Mouse (Mus musculus): ENCODE results near the gene Scfd2. TPM values are rescaled to one million over a fixed set of nuclear protein-coding genes. Genes with fewer than 3 reads are reported as not detected.

Gene Scfd2
- total RNA-seq, 2 experiments from 2014 or later = 23.6 to 27.6 TPM

GRCm38 (mm10) chr5:74343045-74343444 lies 188.5 kb downstream of the Scfd2 start:
- no peak overlapping the region for H3K27ac ChIP-seq
- no peak for DNase-seq (ENCODE audit: low spot score in 2 of 2)
- H3K4me3 ChIP-seq = no peak overlapping the region
- no peak for TF ChIP-seq CTCF (conservative IDR thresholded peaks at IDR 0.05)

GRCm38 (mm10) chr5:74342557-74342956 lies 189.0 kb downstream of the Scfd2 start:
- DNase-seq (ENCODE audit: low spot score in 2 of 2) = no peak
- no peak overlapping the region for H3K27ac ChIP-seq
- H3K4me3 ChIP-seq = no peak overlapping the region
- TF ChIP-seq CTCF (conservative IDR thresholded peaks at IDR 0.05) = no peak

- no peak for DNase-seq (ENCODE audit: low spot score in 2 of 2)
- no peak overlapping the region for H3K27ac ChIP-seq
- TF ChIP-seq CTCF (conservative IDR thresholded peaks at IDR 0.05) = no peak
- H3K4me3 ChIP-seq = no peak overlapping the region
Measured at GRCm38 (mm10) chr5:74337491-74337890, 194.1 kb downstream of the Scfd2 start.

- no peak for TF ChIP-seq CTCF (conservative IDR thresholded peaks at IDR 0.05)
- no peak for DNase-seq (ENCODE audit: low spot score in 2 of 2)
- no peak overlapping the region for H3K27ac ChIP-seq
- H3K4me3 ChIP-seq = no peak overlapping the region
Measured at GRCm38 (mm10) chr5:74336780-74337179, 194.8 kb downstream of the Scfd2 start.

DNA sequence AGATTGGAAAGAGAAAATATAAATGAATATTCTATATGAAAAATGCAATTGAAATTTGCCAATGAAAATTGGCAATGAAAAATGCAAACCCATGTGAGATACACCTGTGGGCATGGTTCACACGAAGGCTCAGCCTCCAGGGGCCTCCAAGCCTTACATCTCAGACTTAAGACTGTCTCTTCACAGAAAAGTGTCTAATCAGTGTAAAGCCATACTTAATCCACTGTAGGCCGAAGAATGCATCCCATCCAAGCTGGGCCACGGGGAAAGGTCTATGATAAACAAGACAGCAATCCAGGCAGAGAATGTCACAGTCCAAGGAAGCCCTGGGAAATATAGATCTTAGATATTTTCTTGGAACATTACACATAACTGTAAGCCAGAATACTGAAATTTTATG lies 198.3 kb downstream of the Scfd2 start:
- TF ChIP-seq CTCF (conservative IDR thresholded peaks at IDR 0.05) = no peak
- no peak for DNase-seq (ENCODE audit: low spot score in 2 of 2)
- H3K27ac ChIP-seq = no peak overlapping the region
- H3K4me3 ChIP-seq = no peak overlapping the region

DNA sequence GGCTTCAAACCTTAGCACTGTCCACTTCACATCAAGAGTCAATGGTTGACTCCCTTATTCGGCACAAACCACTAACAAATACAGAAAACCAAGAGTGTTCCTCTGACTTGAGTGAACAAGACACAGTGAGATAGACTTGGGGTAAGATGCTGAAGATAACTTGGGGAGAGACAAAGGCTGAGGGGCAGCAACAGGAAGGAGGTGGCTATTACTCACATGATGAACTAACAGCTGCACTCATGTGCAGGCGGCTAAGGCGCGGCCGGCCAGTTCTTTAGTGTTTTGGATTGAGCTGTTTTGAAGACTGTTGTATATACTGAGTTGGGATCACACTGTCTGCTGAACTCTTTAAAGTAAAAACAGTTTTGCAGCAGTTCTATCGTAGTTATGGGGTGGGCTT lies 205.3 kb downstream of the Scfd2 start:
- Histone ChIP-seq H3K4me3 (no peak overlapping the region), H3K27ac (no peak overlapping the region)
- no peak for DNase-seq (ENCODE audit: low spot score in 2 of 2)
- TF ChIP-seq CTCF (conservative IDR thresholded peaks at IDR 0.05) = no peak

- TF ChIP-seq CTCF (conservative IDR thresholded peaks at IDR 0.05) = no peak
Measured at GRCm38 (mm10) chr5:74321010-74321746, 210.4 kb downstream of the Scfd2 start.

DNA sequence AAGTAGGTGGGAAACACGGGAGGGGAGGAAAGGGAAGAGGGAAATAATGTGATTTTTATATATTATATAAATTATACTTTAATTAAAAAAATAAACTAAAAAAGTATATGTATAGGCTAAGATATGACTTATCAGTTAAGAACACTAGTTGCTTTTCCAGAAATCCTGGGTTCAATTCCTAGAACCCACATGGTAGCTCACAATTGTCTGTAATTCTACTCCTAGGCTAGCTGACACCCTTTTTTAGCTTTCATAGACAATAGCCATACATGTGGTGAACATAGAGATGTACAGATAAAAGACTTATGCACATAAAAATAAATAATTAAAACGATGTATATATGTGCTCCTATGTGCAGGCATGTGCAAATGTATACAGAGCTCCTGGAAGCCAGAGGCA lies 212.0 kb downstream of the Scfd2 start:
- no peak overlapping the region for H3K27ac ChIP-seq
- no peak overlapping the region for H3K4me3 ChIP-seq
- no peak for TF ChIP-seq CTCF (conservative IDR thresholded peaks at IDR 0.05)
- DNase-seq (ENCODE audit: low spot score in 2 of 2) = no peak

More at GRCm38 (mm10) chr5:74321010-74321746, 210.4 kb downstream of the Scfd2 start:
- H3K27ac ChIP-seq = no peak overlapping the region
- DNase-seq (ENCODE audit: low spot score in 2 of 2) = no peak
- H3K4me3 ChIP-seq = no peak overlapping the region

DNA sequence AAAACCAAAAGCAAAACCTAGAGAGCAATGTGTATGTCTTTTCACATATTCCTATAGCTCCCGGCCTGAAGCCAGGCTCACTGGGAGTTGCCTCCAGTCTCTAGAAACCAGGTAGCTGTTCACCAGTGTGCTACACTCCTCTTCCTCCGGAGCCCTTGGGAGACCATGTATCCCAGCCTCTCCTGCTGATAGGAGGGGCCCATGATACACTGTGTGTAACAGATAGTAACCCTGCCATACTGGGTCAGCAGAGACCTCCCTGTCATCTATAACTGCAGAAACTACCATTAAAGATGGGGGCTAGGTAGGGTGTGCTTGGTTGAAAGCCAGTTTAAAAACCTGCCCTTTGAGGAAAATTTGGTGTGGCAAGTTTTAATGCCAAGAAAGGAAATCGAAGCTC lies 214.4 kb downstream of the Scfd2 start:
- TF ChIP-seq CTCF (conservative IDR thresholded peaks at IDR 0.05) = no peak
- DNase-seq (ENCODE audit: low spot score in 2 of 2) = no peak

GRCm38 (mm10) chr5:74316333-74316945 lies 215.1 kb downstream of the Scfd2 start:
- no peak overlapping the region for H3K4me3 ChIP-seq
- no peak for TF ChIP-seq CTCF (conservative IDR thresholded peaks at IDR 0.05)
- no peak for DNase-seq (ENCODE audit: low spot score in 2 of 2)
- no peak overlapping the region for H3K27ac ChIP-seq

More for the DNA sequence above, 214.4 kb downstream of the Scfd2 start:
- Histone ChIP-seq H3K27ac (no peak overlapping the region), H3K4me3 (no peak overlapping the region)

- H3K27ac ChIP-seq = no peak overlapping the region
- no peak for TF ChIP-seq CTCF (conservative IDR thresholded peaks at IDR 0.05)
- DNase-seq (ENCODE audit: low spot score in 2 of 2) = no peak
- no peak overlapping the region for H3K4me3 ChIP-seq
Measured at GRCm38 (mm10) chr5:74315471-74316245, 215.9 kb downstream of the Scfd2 start.

DNA sequence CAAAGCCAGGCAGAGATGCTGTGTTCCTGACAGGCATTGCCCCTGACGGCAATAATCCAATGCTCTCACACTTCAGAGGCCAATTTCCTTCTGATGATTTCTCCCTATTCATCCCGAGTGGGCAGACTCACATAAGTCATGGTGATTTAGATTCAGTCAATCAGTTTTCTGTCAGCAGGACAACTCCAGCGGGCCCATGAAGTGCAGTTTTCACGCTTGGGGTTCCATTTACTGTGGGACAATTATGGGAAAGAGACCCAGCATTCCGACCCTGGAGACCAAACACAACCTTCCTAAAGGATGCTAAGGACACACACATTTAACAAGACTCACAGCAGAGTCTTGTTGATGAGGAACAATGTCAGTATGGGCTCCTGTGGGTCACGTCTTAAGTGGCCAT lies 217.1 kb downstream of the Scfd2 start:
- no peak overlapping the region for H3K27ac ChIP-seq
- H3K4me3 ChIP-seq = no peak overlapping the region
- TF ChIP-seq CTCF (conservative IDR thresholded peaks at IDR 0.05) = no peak
- DNase-seq (ENCODE audit: low spot score in 2 of 2) = no peak

- H3K27ac ChIP-seq = no peak overlapping the region
- no peak for TF ChIP-seq CTCF (conservative IDR thresholded peaks at IDR 0.05)
- no peak for DNase-seq (ENCODE audit: low spot score in 2 of 2)
- no peak overlapping the region for H3K4me3 ChIP-seq
Measured at GRCm38 (mm10) chr5:74313542-74313941, 218.0 kb downstream of the Scfd2 start.

Measured in layer of hippocampus, adult 2 months (tissue).